Mouse (Mus musculus) embryonic facial prominence, embryonic 10.5 days (tissue): ENCODE measurements around the gene Gm7029. TPM values are rescaled to one million over a fixed set of nuclear protein-coding genes. Genes with fewer than 3 reads are reported as not detected.
A peak's percentile ranks its signal among the peaks of the same experiment; 100 is the strongest.
"Not testable (repeated sequence)": the region's sequence is repeated elsewhere in the genome, so short reads cannot be mapped to it uniquely, and the experiment has no call there.

Source experiments
- DNase-seq: peaks from one replicate; pipeline ENCODE4 v3.0.0-alpha.2; 2017; ENCODE audit warnings: low spot score
- H3K27ac ChIP-seq: fragments of 300-500 bp; sonication (generic); replicated peaks from 2 replicates; pipeline ENCODE4 v1.5.1; 2016; ENCODE audit warnings: mild to moderate bottlenecking
- H3K27me3 ChIP-seq: fragments of 300-500 bp; sonication (generic); replicated peaks from 2 replicates; pipeline ENCODE4 v1.6.1; 2016; ENCODE audit warnings: low read depth, mild to moderate bottlenecking; ENCODE audit not compliant: poor library complexity, severe bottlenecking
- H3K36me3 ChIP-seq: fragments of 300-500 bp; sonication (generic); replicated peaks from 2 replicates; pipeline ENCODE4 v1.6.1; 2016; ENCODE audit warnings: mild to moderate bottlenecking, moderate library complexity
- H3K4me1 ChIP-seq: fragments of 300-500 bp; sonication (generic); 2 replicates; pipeline ENCODE4 v1.6.1; 2016
- H3K4me3 ChIP-seq: fragments of 300-500 bp; sonication (generic); 2 replicates; pipeline ENCODE4 v1.5.1; 2016; ENCODE audit warnings: mild to moderate bottlenecking, moderate library complexity
- H3K9me3 ChIP-seq: fragments of 300-500 bp; sonication (generic); 2 replicates; pipeline ENCODE4 v1.6.1; 2016; ENCODE audit warnings: mild to moderate bottlenecking
- WGBS: fragments of 180-500 bp; shearing (Covaris S2); methylation state at CpG from one replicate; pipeline ENCODE4 v1.1.7; 2016; 5-methylcytosine and 5-hydroxymethylcytosine counted together
- polyA plus RNA-seq: library from polyadenylated mRNA; unstranded; fragments of >200 nt; fragmentation: Nextera tagmentation; extraction: Ambion mirVana; gene quantifications from 2 replicates; pipeline ENCODE4 v1.2.1, GENCODE M21; 2016

Gm7029 gene
- polyA plus RNA-seq, 1 experiment from 2014 or later: not detected

GRCm38 (mm10) chr17:33897114-33897794 lies 23.6 kb downstream of the Gm7029 start:
- Histone ChIP-seq H3K27ac (no peak overlapping the region), H3K36me3 (no peaks in the 10 kb centered on the region), H3K4me1 (no peaks in the 10 kb centered on the region), H3K4me3 (no peak overlapping the region), H3K27me3 (0 out of 2 replicates have a peak, but pooled peaks cover 4% of the 10 kb centered on the region), H3K9me3 (no peaks in the 10 kb centered on the region)
- DNase-seq: peak; percentile 52
- 40% methylated on average over 6 of the region's 6 CpGs for WGBS

- H3K36me3 ChIP-seq, H3K27ac ChIP-seq, H3K4me1 ChIP-seq, H3K27me3 ChIP-seq, DNase-seq, H3K9me3 ChIP-seq, H3K4me3 ChIP-seq: not testable (repeated sequence)
- 87% methylated on average over 4 of the region's 4 CpGs for WGBS
These were observed 24.6 kb downstream of the Gm7029 start for GRCm38 (mm10) chr17:33898193-33898592.

- H3K4me3 ChIP-seq: no peak overlapping the region
- WGBS: 80% methylated on average over 4 of the region's 4 CpGs
- no peak for DNase-seq
- H3K27ac ChIP-seq: no peak overlapping the region
- H3K4me1 ChIP-seq: peaks cover 7% of the 10 kb centered on the region
- no peaks in the 10 kb centered on the region for H3K27me3 ChIP-seq
- H3K36me3 ChIP-seq: no peaks in the 10 kb centered on the region
- H3K9me3 ChIP-seq: no peaks in the 10 kb centered on the region
These were observed 26.0 kb downstream of the Gm7029 start for GRCm38 (mm10) chr17:33899642-33900041.

- Histone ChIP-seq H3K4me3 (no peak overlapping the region), H3K27me3 (no peaks in the 10 kb centered on the region), H3K4me1 (peaks cover 11% of the 10 kb centered on the region), H3K27ac (no peak overlapping the region), H3K36me3 (no peaks in the 10 kb centered on the region), H3K9me3 (no peaks in the 10 kb centered on the region)
- 72% methylated on average over 7 of the region's 7 CpGs for WGBS
- no peak for DNase-seq
These were observed 26.8 kb downstream of the Gm7029 start for GRCm38 (mm10) chr17:33900281-33900988.

GRCm38 (mm10) chr17:33900989-33901314 lies 27.3 kb downstream of the Gm7029 start:
- DNase-seq: no peak
- Histone ChIP-seq H3K27ac (no peak overlapping the region), H3K4me3 (no peak overlapping the region), H3K36me3 (no peaks in the 10 kb centered on the region), H3K4me1 (peaks cover 11% of the 10 kb centered on the region), H3K27me3 (no peaks in the 10 kb centered on the region), H3K9me3 (no peaks in the 10 kb centered on the region)
- WGBS: 88% methylated on average over 4 of the region's 4 CpGs

- no peak for DNase-seq
- H3K4me1 ChIP-seq: peaks cover 11% of the 10 kb centered on the region
These were observed 28.0 kb downstream of the Gm7029 start for GRCm38 (mm10) chr17:33901653-33902052.

GRCm38 (mm10) chr17:33902079-33902478 lies 28.4 kb downstream of the Gm7029 start:
- WGBS: 84% methylated on average over 4 of the region's 4 CpGs

More at GRCm38 (mm10) chr17:33901653-33902052, 28.0 kb downstream of the Gm7029 start:
- Histone ChIP-seq H3K9me3 (no peaks in the 10 kb centered on the region), H3K36me3 (no peaks in the 10 kb centered on the region), H3K27ac (no peak overlapping the region), H3K4me3 (no peak overlapping the region), H3K27me3 (no peaks in the 10 kb centered on the region)
- 62% methylated on average over 4 of the region's 4 CpGs for WGBS

GRCm38 (mm10) chr17:33902491-33902890 lies 28.9 kb downstream of the Gm7029 start:
- no peak overlapping the region for H3K27ac ChIP-seq
- H3K9me3 ChIP-seq: no peaks in the 10 kb centered on the region
- no peaks in the 10 kb centered on the region for H3K27me3 ChIP-seq
- peaks cover 11% of the 10 kb centered on the region for H3K4me1 ChIP-seq
- no peak for DNase-seq
- no peaks in the 10 kb centered on the region for H3K36me3 ChIP-seq
- no peak overlapping the region for H3K4me3 ChIP-seq
- WGBS: 87% methylated on average over 7 of the region's 7 CpGs

More at GRCm38 (mm10) chr17:33902079-33902478, 28.4 kb downstream of the Gm7029 start:
- no peak for DNase-seq
- no peaks in the 10 kb centered on the region for H3K9me3 ChIP-seq
- H3K4me1 ChIP-seq: peaks cover 11% of the 10 kb centered on the region
- H3K36me3 ChIP-seq: no peaks in the 10 kb centered on the region
- H3K27me3 ChIP-seq: no peaks in the 10 kb centered on the region
- no peak overlapping the region for H3K27ac ChIP-seq
- no peak overlapping the region for H3K4me3 ChIP-seq

- not testable (repeated sequence) for H3K9me3 ChIP-seq, H3K27me3 ChIP-seq, DNase-seq, H3K4me3 ChIP-seq, H3K36me3 ChIP-seq, H3K27ac ChIP-seq
- peaks cover 26% of the 10 kb centered on the region for H3K4me1 ChIP-seq
- WGBS: 63% methylated on average over 6 of the region's 6 CpGs
These were observed 30.4 kb downstream of the Gm7029 start for GRCm38 (mm10) chr17:33903911-33904651.

- 19% methylated on average over 4 of the region's 4 CpGs for WGBS
- not testable (repeated sequence) for H3K4me3 ChIP-seq, H3K9me3 ChIP-seq, H3K27ac ChIP-seq, H3K36me3 ChIP-seq, H3K27me3 ChIP-seq
- H3K4me1 ChIP-seq: peaks cover 27% of the 10 kb centered on the region
- peak; percentile 21 for DNase-seq
These were observed 31.2 kb downstream of the Gm7029 start, which contains the start of gene Platr17 for GRCm38 (mm10) chr17:33904835-33905234. TSS of gene Platr17 (plus strand) at chr17:33905135.

GRCm38 (mm10) chr17:33908331-33909076 lies 34.9 kb downstream of the Gm7029 start:
- H3K4me3 ChIP-seq: peak overlapping the region; percentile 95
- peak; percentile 59 for DNase-seq
- peaks cover 47% of the 10 kb centered on the region for H3K4me1 ChIP-seq
- H3K27me3 ChIP-seq: no peaks in the 10 kb centered on the region
- no peaks in the 10 kb centered on the region for H3K9me3 ChIP-seq
- H3K27ac ChIP-seq: peak overlapping the region; percentile 93
- WGBS: under 1% methylated on average over 44 of the region's 44 CpGs
- H3K36me3 ChIP-seq: peaks cover 33% of the 10 kb centered on the region
